Mouse (Mus musculus) liver, embryonic 16.5 days (tissue): Measurements from ENCODE around the gene Add3. TPM values are rescaled to one million over a fixed set of nuclear protein-coding genes. Genes with fewer than 3 reads are reported as not detected.

ENCODE experiments used
- ATAC-seq: fragments of 200-750 bp; cut with Nextera tagmentation; 2 replicates; pipeline ENCODE4 v1.8.0; 2017; ENCODE audit warnings: low read depth, mild to moderate bottlenecking, moderate number of reproducible peaks, moderate library complexity
- H3K27ac ChIP-seq: fragments of 300-500 bp; sonication (generic); 2 replicates; pipeline ENCODE4 v1.5.1; 2014; ENCODE audit warnings: mild to moderate bottlenecking, low read length
- H3K27me3 ChIP-seq: fragments of 300-500 bp; sonication (generic); 2 replicates; pipeline ENCODE4 v1.6.1; 2014; ENCODE audit warnings: low read depth, low read length, mixed read lengths; ENCODE audit not compliant: control insufficient read depth, insufficient read depth
- H3K36me3 ChIP-seq: fragments of 300-500 bp; sonication (generic); 2 replicates; pipeline ENCODE4 v1.6.1; 2014; ENCODE audit warnings: mild to moderate bottlenecking; ENCODE audit not compliant: control insufficient read depth, insufficient read depth
- H3K4me1 ChIP-seq: fragments of 300-500 bp; sonication (generic); 2 replicates; pipeline ENCODE4 v1.6.1; 2014; ENCODE audit warnings: low read depth, low read length, mixed read lengths; ENCODE audit not compliant: control insufficient read depth
- H3K4me2 ChIP-seq: fragments of 300-500 bp; sonication (generic); 2 replicates; pipeline ENCODE4 v1.6.1; 2014; ENCODE audit warnings: low read depth, low read length, mixed read lengths
- H3K4me3 ChIP-seq: fragments of 300-500 bp; sonication (generic); 2 replicates; pipeline ENCODE4 v1.5.1; 2014; ENCODE audit warnings: low read depth, mild to moderate bottlenecking, low read length
- H3K9ac ChIP-seq: fragments of 300-500 bp; sonication (generic); 2 replicates; pipeline ENCODE4 v1.6.1; 2014; ENCODE audit warnings: low read depth, low read length
- H3K9me3 ChIP-seq: fragments of 300-500 bp; sonication (generic); replicated peaks from 2 replicates; pipeline ENCODE4 v1.6.1; 2016; ENCODE audit warnings: low read length; ENCODE audit not compliant: control insufficient read depth
- WGBS: fragments of 180-500 bp; shearing (Covaris S2); extraction: QIAGEN DNeasy Blood & Tissue Kit; methylation state at CpG from one replicate; pipeline ENCODE4 v1.1.7; 2014; ENCODE audit not compliant: insufficient replicate concordance; 5-methylcytosine and 5-hydroxymethylcytosine counted together
- polyA plus RNA-seq: library from polyadenylated mRNA; unstranded; fragments of >200 nt; fragmentation: Nextera tagmentation; extraction: Ambion mirVana; gene quantifications from 2 replicates; pipeline ENCODE4 v1.2.1, GENCODE M21; 2015

Add3 gene
- polyA plus RNA-seq, result 26.2 and 28.4 TPM in 2 replicates

- Histone ChIP-seq H3K4me2 (peak within 1 kb of the TSS; percentile 100), H3K27me3 (peaks cover 4% of the 10 kb centered on the region; the same call in 1 of the 2 replicates), H3K36me3 (no peaks in the 10 kb centered on the region), H3K4me1 (peaks cover 26% of the 10 kb centered on the region), H3K9me3 (no peaks in the 10 kb centered on the region), H3K4me3 (peak within 1 kb of the TSS; percentile 91), H3K9ac (peak within 1 kb of the TSS; percentile 64), H3K27ac (peak within 1 kb of the TSS; percentile 75)
- no peak for ATAC-seq
- WGBS, result 6% methylated on average over 24 of the region's 24 CpGs
These were observed at the start of gene Add3 for GRCm38 (mm10) chr19:53140044-53140803. TSS of gene Add3 (plus strand) at chr19:53140443.

- Histone ChIP-seq H3K4me2 (no peak overlapping the region), H3K4me1 (peaks cover 28% of the 10 kb centered on the region)
These were observed 49.6 kb upstream of the Add3 start for GRCm38 (mm10) chr19:53090677-53091076.

GRCm38 (mm10) chr19:53092251-53092650, 48.0 kb upstream of the Add3 start:
- ATAC-seq, result no peak
- no peak overlapping the region for H3K9ac ChIP-seq
- H3K27me3 ChIP-seq, result no peaks in the 10 kb centered on the region
- no peak overlapping the region for H3K27ac ChIP-seq
- H3K4me3 ChIP-seq, result no peak overlapping the region
- no peak overlapping the region for H3K4me2 ChIP-seq
- H3K9me3 ChIP-seq, result no peaks in the 10 kb centered on the region
- H3K36me3 ChIP-seq, result no peaks in the 10 kb centered on the region
- H3K4me1 ChIP-seq, result peaks cover 28% of the 10 kb centered on the region
- 75% methylated on average over 6 of the region's 6 CpGs for WGBS

More at GRCm38 (mm10) chr19:53090677-53091076, 49.6 kb upstream of the Add3 start:
- H3K9me3 ChIP-seq, result no peaks in the 10 kb centered on the region
- no peaks in the 10 kb centered on the region for H3K36me3 ChIP-seq
- no peaks in the 10 kb centered on the region for H3K27me3 ChIP-seq
- H3K27ac ChIP-seq, result no peak overlapping the region
- no peak for ATAC-seq
- no peak overlapping the region for H3K9ac ChIP-seq
- H3K4me3 ChIP-seq, result no peak overlapping the region
- WGBS, result 75% methylated on average over 5 of the region's 5 CpGs

- Histone ChIP-seq H3K36me3 (no peaks in the 10 kb centered on the region), H3K9ac (no peak overlapping the region; the same call in 1 of the 2 replicates), H3K9me3 (no peaks in the 10 kb centered on the region), H3K4me3 (no peak overlapping the region), H3K27ac (no peak overlapping the region), H3K4me2 (0 out of 2 replicates have a peak overlapping the region, but pooled peaks have one; percentile 2), H3K4me1 (peaks cover 22% of the 10 kb centered on the region), H3K27me3 (no peaks in the 10 kb centered on the region)
- ATAC-seq, result peak; percentile 76
- 29% methylated on average over 3 of the region's 3 CpGs for WGBS
These were observed 46.9 kb upstream of the Add3 start for GRCm38 (mm10) chr19:53093294-53093693.

- peak; percentile 54; the same call in 1 of the 2 replicates for ATAC-seq
- WGBS, result 44% methylated on average over 4 of the region's 4 CpGs
These were observed 45.6 kb upstream of the Add3 start for GRCm38 (mm10) chr19:53094684-53095083.

GRCm38 (mm10) chr19:53101374-53102300, 38.6 kb upstream of the Add3 start:
- Histone ChIP-seq H3K27me3 (no peaks in the 10 kb centered on the region), H3K4me3 (no peak overlapping the region), H3K4me1 (no peaks in the 10 kb centered on the region), H3K9me3 (no peaks in the 10 kb centered on the region), H3K27ac (peak overlapping the region; percentile 4; the same call in 1 of the 2 replicates), H3K9ac (no peak overlapping the region), H3K36me3 (no peaks in the 10 kb centered on the region), H3K4me2 (no peak overlapping the region)
- WGBS, result 71% methylated on average over 12 of the region's 12 CpGs
- ATAC-seq, result peak; percentile 44; the same call in 1 of the 2 replicates

More at GRCm38 (mm10) chr19:53094684-53095083, 45.6 kb upstream of the Add3 start:
- Histone ChIP-seq H3K27me3 (no peaks in the 10 kb centered on the region), H3K36me3 (no peaks in the 10 kb centered on the region), H3K9ac (no peak overlapping the region), H3K9me3 (no peaks in the 10 kb centered on the region), H3K27ac (no peak overlapping the region), H3K4me1 (peaks cover 22% of the 10 kb centered on the region), H3K4me3 (no peak overlapping the region), H3K4me2 (no peak overlapping the region)

- Histone ChIP-seq H3K36me3 (no peaks in the 10 kb centered on the region), H3K4me3 (no peak overlapping the region; the same call in 1 of the 2 replicates), H3K4me2 (0 out of 2 replicates have a peak overlapping the region, but pooled peaks have one; percentile 12), H3K4me1 (no peaks in the 10 kb centered on the region), H3K27me3 (no peaks in the 10 kb centered on the region), H3K9ac (no peak overlapping the region), H3K27ac (0 out of 2 replicates have a peak overlapping the region, but pooled peaks have one; percentile 4), H3K9me3 (no peaks in the 10 kb centered on the region)
- peak; percentile 71 for ATAC-seq
- 55% methylated on average over 26 of the region's 26 CpGs for WGBS
These were observed 34.7 kb upstream of the Add3 start for GRCm38 (mm10) chr19:53105374-53106090.

- no peak overlapping the region for H3K9ac ChIP-seq
- no peak overlapping the region for H3K27ac ChIP-seq
- no peak overlapping the region for H3K4me2 ChIP-seq
- H3K27me3 ChIP-seq, result no peaks in the 10 kb centered on the region
- 44% methylated on average over 7 of the region's 7 CpGs for WGBS
- no peaks in the 10 kb centered on the region for H3K9me3 ChIP-seq
- ATAC-seq, result no peak
- no peak overlapping the region for H3K4me3 ChIP-seq
- H3K36me3 ChIP-seq, result no peaks in the 10 kb centered on the region
- H3K4me1 ChIP-seq, result no peaks in the 10 kb centered on the region
These were observed 33.3 kb upstream of the Add3 start for GRCm38 (mm10) chr19:53106952-53107351.
